Mouse (Mus musculus) liver, embryonic 14.5 days (tissue): Measurements from ENCODE around the gene Fmn2. TPM values are rescaled to one million over a fixed set of nuclear protein-coding genes. Genes with fewer than 3 reads are reported as not detected.

Experiments
- ATAC-seq: fragments of 200-750 bp; cut with Nextera tagmentation; 2 replicates; pipeline ENCODE4 v1.8.0; 2017; ENCODE audit warnings: moderate number of reproducible peaks, mild to moderate bottlenecking, moderate library complexity; ENCODE audit not compliant: insufficient read depth
- DNase-seq, 3 experiments: peaks; one replicate each; pipeline ENCODE4 v3.0.0-alpha.2; 2012 to 2013; ENCODE audit warnings: low read depth in 3 of 3, low spot score in 3 of 3
- H3K27ac ChIP-seq: fragments of 300-500 bp; sonication (generic); 2 replicates; pipeline ENCODE4 v1.5.1; 2014; ENCODE audit warnings: moderate library complexity, mild to moderate bottlenecking, control low read depth, inconsistent platforms
- H3K27me3 ChIP-seq: fragments of 300-500 bp; sonication (generic); 2 replicates; pipeline ENCODE4 v1.6.1; 2014; ENCODE audit warnings: mild to moderate bottlenecking, low read length, moderate library complexity; ENCODE audit not compliant: control insufficient read depth, insufficient read depth
- H3K36me3 ChIP-seq: fragments of 300-500 bp; sonication (generic); replicated peaks from 2 replicates; pipeline ENCODE4 v1.6.1; 2014; ENCODE audit warnings: low read depth; ENCODE audit not compliant: control insufficient read depth, insufficient read depth
- H3K4me1 ChIP-seq, 2 experiments: fragments of 200-500 bp in 1 of 2; fragments of 300-500 bp in 1 of 2; sonication (generic) in 1 of 2; replicated peaks; 2 replicates each; pipeline ENCODE4 v1.6.1; 2012 to 2014; ENCODE audit warnings: antibody characterized with exemption in 1 of 2, inconsistent platforms in 1 of 2, low read length in 1 of 2; ENCODE audit not compliant: control insufficient read depth in 2 of 2, insufficient read depth in 2 of 2
- H3K4me2 ChIP-seq: fragments of 300-500 bp; sonication (generic); 2 replicates; pipeline ENCODE4 v1.6.1; 2014; ENCODE audit warnings: low read depth, mild to moderate bottlenecking, control low read depth, moderate library complexity
- H3K4me3 ChIP-seq, 2 experiments: fragments of 200-500 bp in 1 of 2; fragments of 300-500 bp in 1 of 2; sonication (generic) in 1 of 2; 2 replicates each; pipeline ENCODE4 v1.5.1; 2012 to 2014; ENCODE audit warnings: low read depth in 2 of 2, low read length in 2 of 2, mild to moderate bottlenecking in 2 of 2, control low read depth in 1 of 2, inconsistent platforms in 1 of 2, moderate library complexity in 1 of 2; ENCODE audit not compliant: insufficient read depth in 1 of 2
- H3K9ac ChIP-seq: fragments of 300-500 bp; sonication (generic); replicated peaks from 2 replicates; pipeline ENCODE4 v1.6.1; 2014; ENCODE audit warnings: mild to moderate bottlenecking, control low read depth, moderate library complexity
- H3K9me3 ChIP-seq: fragments of 300-500 bp; sonication (generic); 2 replicates; pipeline ENCODE4 v1.6.1; 2016; ENCODE audit warnings: low read length, mixed read lengths; ENCODE audit not compliant: control insufficient read depth
- CTCF ChIP-seq: IDR thresholded peaks from 2 replicates; pipeline ENCODE4 v1.5.1; 2016; ENCODE audit warnings: antibody characterized with exemption, low read depth, control low read depth
- EP300 ChIP-seq: IDR thresholded peaks from 2 replicates; pipeline ENCODE4 v1.6.1; 2016; ENCODE audit warnings: antibody characterized with exemption, low read depth
- WGBS: fragments of 180-500 bp; shearing (Covaris S2); extraction: QIAGEN DNeasy Blood & Tissue Kit; methylation state at CpG from one replicate; pipeline ENCODE4 v1.1.7; 2014; ENCODE audit not compliant: insufficient replicate concordance; 5-methylcytosine and 5-hydroxymethylcytosine counted together
- polyA plus RNA-seq, 2 experiments: library from polyadenylated mRNA; depleted of rRNA in 1 of 2; stranded (reverse) in 1 of 2; unstranded in 1 of 2; fragments of >200 nt; fragmentation: Nextera tagmentation in 1 of 2; extraction: Ambion mirVana in 1 of 2; gene quantifications; 2 replicates each; pipeline versions ENCODE4 v1.2.1 to v1.2.3; 2012 to 2014

The Fmn2 gene
- polyA plus RNA-seq, 2 experiments: 0.03 TPM; not detected in 1

- DNase-seq (peak in 2 of 3 experiments; percentile 35 to 42), ATAC-seq (peak; percentile 93)
- no peak overlapping the region for H3K27ac ChIP-seq
- H3K9ac ChIP-seq: no peak overlapping the region
- TF ChIP-seq EP300: peak; percentile 73
- TF ChIP-seq CTCF: no peak
- no peaks in the 10 kb centered on the region for H3K9me3 ChIP-seq
- H3K36me3 ChIP-seq: no peaks in the 10 kb centered on the region
- H3K4me1 ChIP-seq: peaks cover 14 to 33% of the 10 kb centered on the region in 2 experiments
- no peak overlapping the region for H3K4me2 ChIP-seq
- no peaks in the 10 kb centered on the region for H3K27me3 ChIP-seq
- 16% methylated on average over 1 of the region's 1 CpGs for WGBS
- no peak overlapping the region for H3K4me3 ChIP-seq
These were observed 99.0 kb downstream of the Fmn2 start for GRCm38 (mm10) chr1:174600620-174601019.

- no peak overlapping the region for H3K9ac ChIP-seq
- WGBS: 45% methylated on average over 4 of the region's 4 CpGs
- no peaks in the 10 kb centered on the region for H3K9me3 ChIP-seq
- H3K27ac ChIP-seq: no peak overlapping the region
- no peak overlapping the region for H3K4me2 ChIP-seq
- ATAC-seq (no peak), DNase-seq (no peak)
- no peak overlapping the region for H3K4me3 ChIP-seq
- no peaks in the 10 kb centered on the region for H3K4me1 ChIP-seq
- H3K36me3 ChIP-seq: no peaks in the 10 kb centered on the region
- no peaks in the 10 kb centered on the region for H3K27me3 ChIP-seq
- TF ChIP-seq EP300 (no peak), CTCF (no peak)
These were observed 115.7 kb downstream of the Fmn2 start for GRCm38 (mm10) chr1:174617368-174617767.

- no peak overlapping the region for H3K27ac ChIP-seq
- H3K9ac ChIP-seq: no peak overlapping the region
- no peaks in the 10 kb centered on the region for H3K4me1 ChIP-seq
- DNase-seq (no peak), ATAC-seq (no peak)
- WGBS: 32% methylated on average over 1 of the region's 1 CpGs
- H3K4me2 ChIP-seq: no peak overlapping the region
- no peaks in the 10 kb centered on the region for H3K9me3 ChIP-seq
- no peaks in the 10 kb centered on the region for H3K27me3 ChIP-seq
- H3K4me3 ChIP-seq: no peak overlapping the region
- no peaks in the 10 kb centered on the region for H3K36me3 ChIP-seq
- no peak for TF ChIP-seq CTCF
- TF ChIP-seq EP300: no peak
These were observed 119.9 kb downstream of the Fmn2 start for GRCm38 (mm10) chr1:174621512-174621911.

- TF ChIP-seq EP300: no peak
- no peak for TF ChIP-seq CTCF
- no peak for DNase-seq
- WGBS: 29% methylated on average over 3 of the region's 3 CpGs
- Histone ChIP-seq H3K4me2 (no peak overlapping the region), H3K36me3 (no peaks in the 10 kb centered on the region), H3K27ac (no peak overlapping the region), H3K4me1 (no peaks in the 10 kb centered on the region), H3K27me3 (no peaks in the 10 kb centered on the region), H3K9ac (no peak overlapping the region), H3K4me3 (no peak overlapping the region), H3K9me3 (no peaks in the 10 kb centered on the region)
- no peak for ATAC-seq
These were observed 121.4 kb downstream of the Fmn2 start for GRCm38 (mm10) chr1:174623054-174623453.

GRCm38 (mm10) chr1:174630074-174630473 is 128.4 kb downstream of the Fmn2 start:
- Histone ChIP-seq H3K9ac (no peak overlapping the region), H3K9me3 (no peaks in the 10 kb centered on the region), H3K36me3 (no peaks in the 10 kb centered on the region), H3K27me3 (no peaks in the 10 kb centered on the region), H3K4me1 (no peaks in the 10 kb centered on the region), H3K4me3 (no peak overlapping the region), H3K27ac (no peak overlapping the region), H3K4me2 (no peak overlapping the region)
- DNase-seq (no peak), ATAC-seq (no peak)
- TF ChIP-seq EP300 (no peak), CTCF (no peak)
- 71% methylated on average over 1 of the region's 1 CpGs for WGBS
